Mouse (Mus musculus) megakaryocyte, embryonic 14.5 days (primary cell): ENCODE measurements around the gene Upp2.

Experiments used
- FLI1 ChIP-seq: IDR thresholded peaks from 2 replicates; pipeline ENCODE4 v1.6.1; 2012; ENCODE audit warnings: low read length, inconsistent platforms, mixed read lengths
- GATA1 ChIP-seq: IDR thresholded peaks from 3 replicates; pipeline ENCODE4 v1.6.1; 2012; ENCODE audit warnings: mixed read lengths, low read length, inconsistent platforms, borderline replicate concordance

- no peak for TF ChIP-seq GATA1
- TF ChIP-seq FLI1, result no peak
These were observed 78.6 kb downstream of the Upp2 start for GRCm38 (mm10) chr2:58645667-58646066.
